Mouse (Mus musculus): ENCODE measurements around the gene Rnaseh2c.
A peak's percentile ranks its signal among the peaks of the same experiment; 100 is the strongest.

Gene Rnaseh2c

DNA sequence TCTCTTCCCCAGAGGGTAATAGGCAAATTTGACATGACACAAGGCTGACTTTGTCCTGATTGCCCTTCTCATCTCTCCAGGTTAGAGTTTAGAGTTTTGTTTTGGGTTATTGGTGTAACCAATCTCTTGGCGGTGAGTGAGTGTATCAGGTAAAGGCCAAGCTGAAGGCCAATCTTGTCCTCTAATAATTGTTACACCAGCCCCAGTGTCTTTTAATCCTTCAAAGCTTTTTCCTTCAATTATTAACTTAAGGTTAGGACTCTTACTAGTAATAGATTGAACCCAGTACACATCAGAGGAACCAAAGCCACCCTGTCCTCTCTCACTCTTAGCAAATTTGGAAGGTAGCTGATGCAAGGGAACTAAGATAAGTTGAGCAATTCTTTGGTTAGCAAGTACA is 26.3 kb upstream of the Rnaseh2c start:
- DNase-seq (ENCODE audit: low spot score): no peak

DNA sequence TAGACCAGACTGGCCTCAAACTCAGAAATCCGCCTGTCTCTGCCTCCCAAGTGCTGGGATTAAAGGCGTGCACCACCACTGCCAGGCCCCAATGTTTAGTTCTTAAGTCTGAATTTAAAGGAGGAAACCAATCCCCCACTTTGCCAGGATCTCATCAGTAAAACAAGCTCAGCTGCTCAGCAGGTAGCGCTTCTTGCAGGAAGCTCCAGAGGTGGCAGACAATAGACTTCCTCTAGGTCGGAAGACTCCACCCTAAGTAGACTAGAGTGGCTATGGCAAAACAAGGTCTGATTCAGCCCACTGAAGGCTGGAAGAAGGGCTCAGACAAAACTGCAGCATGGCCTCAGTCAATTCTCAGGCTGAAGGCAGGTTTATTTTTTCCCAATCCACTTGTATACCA is 21.7 kb upstream of the Rnaseh2c start:
- DNase-seq (ENCODE audit: low spot score): no peak

DNA sequence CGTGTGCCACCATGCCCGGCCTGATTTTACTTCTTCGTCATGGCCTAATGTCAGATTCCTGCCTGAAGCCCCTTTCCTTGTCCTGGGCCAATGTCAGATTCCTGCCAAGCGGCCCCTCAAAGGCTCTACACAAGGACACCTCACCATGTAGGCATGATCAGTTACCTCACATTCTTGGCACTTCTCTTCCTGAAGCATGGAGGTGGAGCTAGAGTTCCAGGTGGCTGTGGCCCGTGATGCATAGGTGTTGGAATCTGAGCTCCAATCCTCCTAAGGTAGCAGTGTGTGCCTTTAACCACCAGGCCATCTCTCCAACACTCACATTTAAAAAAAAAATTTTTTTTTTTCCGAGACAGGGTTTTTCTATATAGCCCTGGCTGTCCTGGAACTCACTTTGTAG is 20.9 kb upstream of the Rnaseh2c start:
- DNase-seq (ENCODE audit: low spot score): no peak

DNA sequence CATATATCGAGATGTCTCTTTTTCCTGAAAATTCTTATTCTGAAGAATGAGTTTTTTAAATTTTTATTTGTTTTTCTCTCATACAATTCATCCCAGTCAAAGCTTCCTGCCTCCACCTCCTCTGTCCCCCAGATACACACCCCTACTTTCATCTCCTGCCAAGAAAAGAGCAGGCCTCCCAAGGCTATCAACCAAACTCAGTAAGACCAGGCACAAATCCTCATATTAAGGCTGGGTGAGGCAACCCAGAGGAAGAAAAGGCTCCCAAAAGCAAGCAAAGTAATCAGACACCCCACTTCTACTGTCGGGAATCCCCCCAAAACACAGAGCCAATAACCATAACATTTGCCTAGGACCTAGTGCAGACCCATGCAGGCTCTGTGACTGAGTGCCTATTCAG is 19.7 kb upstream of the Rnaseh2c start:
- DNase-seq (ENCODE audit: low spot score): no peak

DNA sequence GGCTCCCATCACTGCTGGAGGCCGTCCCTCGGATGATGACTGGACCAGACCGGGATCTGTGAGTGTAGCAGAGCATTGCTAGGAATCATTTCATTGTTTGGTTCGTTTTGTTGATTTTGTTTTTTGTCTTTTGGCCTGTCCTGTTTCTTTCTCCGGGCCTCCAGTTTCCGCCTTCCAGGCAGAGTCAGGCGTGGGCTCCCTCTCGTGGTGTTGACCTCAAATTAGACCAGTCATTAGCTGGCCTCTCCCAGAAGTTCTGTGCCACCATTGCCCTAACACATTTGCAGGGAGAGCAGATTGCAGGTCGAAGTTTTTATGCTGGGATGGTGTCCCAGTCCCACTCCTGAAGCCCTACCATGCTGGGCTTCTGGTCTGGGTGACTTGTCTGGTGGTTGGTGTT is 12.5 kb upstream of the Rnaseh2c start:
- no peak for DNase-seq (ENCODE audit: low spot score)

DNA sequence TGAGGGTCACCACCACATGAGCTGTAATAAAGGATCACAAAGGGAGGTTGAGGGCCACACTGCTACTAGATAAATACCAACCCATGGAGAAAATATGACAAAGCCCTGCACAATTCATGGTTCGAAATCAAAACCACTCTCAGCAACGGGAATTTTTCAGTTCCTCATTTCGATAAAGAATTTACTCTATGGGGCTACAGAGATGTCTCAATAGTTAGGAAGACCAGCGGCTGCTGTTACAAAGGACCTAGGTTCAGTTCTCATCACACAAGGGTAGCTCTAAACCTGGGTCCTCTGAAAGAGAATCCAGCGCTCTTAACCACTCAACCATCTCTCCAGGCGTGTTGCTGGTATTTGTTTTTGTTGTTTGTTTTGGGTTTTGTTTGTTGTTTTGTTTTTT is 9.8 kb upstream of the Rnaseh2c start:
- DNase-seq (ENCODE audit: low spot score): no peak

DNA sequence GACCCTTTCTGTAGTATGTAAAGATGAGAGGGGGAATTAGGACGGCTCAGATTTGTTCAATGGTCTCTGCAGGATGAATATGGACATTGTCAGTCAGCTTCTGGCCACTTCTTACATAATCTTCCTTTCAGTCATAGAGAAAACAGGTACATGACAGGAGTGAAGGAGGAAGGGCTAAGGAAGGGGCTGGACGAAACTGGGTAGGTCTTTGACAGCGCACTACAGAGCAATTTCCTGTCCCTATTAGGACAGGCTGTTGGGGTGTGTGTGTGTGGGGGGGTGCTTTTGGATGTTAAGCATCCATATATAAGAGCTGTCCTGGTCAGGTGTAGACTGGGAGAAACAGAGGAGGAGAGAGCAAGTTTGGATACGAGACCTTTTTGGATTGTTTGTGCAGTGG is 2.4 kb upstream of the Rnaseh2c start:
- DNase-seq (ENCODE audit: low spot score): no peak

DNA sequence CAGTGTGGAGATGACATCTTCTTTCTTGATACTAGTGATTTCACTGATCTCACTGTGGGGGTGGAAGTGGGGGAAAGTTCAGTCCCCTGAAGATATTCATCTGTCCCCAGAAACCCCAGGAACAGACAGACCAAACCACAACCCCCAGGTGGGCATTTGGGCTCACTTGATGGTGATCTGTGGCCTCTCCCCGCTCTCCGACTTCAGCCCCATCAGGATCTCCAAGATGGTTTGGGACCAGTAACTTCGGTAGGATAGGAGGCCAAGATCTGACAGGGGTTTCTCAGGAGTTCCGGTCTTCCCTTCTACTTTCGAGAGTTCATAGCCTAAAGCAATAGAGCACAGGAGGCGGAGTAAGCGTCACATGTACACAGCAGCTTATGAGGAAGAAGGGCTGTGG is 2.0 kb downstream of the Rnaseh2c start:
- DNase-seq (ENCODE audit: low spot score): no peak

DNA sequence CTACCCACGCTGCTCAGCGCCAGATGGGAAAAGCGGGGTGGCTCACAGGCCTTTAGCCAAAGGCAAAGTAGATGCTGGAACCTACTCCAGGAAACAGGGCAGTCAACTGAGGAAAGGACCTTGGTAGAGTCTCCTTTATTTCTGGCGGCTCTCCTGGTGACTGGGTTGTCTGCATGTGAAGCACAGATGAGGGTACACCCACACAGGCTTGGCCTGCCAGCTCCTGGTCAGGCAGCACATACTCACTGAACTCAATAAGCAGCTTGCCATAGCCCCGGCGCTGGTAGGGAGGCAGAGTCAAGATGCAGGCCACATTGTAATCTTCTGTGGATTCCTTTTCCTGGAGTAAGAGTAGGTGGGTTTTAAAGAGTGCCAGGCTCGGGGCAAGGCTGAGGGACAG is 3.5 kb downstream of the Rnaseh2c start:
- DNase-seq (ENCODE audit: low spot score): no peak

DNA sequence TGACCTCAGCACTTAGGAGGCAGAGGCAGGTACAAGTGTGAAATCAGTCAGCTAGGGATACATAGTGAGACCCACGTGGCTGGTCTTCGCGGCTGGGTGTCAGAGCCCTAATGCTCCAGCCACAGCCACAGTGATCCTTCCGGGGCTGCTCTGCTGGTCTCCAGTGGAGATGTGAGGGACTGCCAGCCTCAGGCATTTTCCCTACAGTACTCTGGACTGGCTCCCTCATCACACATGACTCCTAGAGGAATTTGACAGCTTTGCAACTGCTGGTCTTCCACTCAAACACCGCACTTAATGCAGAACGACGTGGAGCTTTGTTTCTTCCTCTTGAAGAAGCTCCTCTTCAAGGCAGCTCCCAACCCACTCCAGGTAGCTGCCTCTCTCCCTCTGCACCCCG is 4.5 kb downstream of the Rnaseh2c start:
- no peak for DNase-seq (ENCODE audit: low spot score)

DNA sequence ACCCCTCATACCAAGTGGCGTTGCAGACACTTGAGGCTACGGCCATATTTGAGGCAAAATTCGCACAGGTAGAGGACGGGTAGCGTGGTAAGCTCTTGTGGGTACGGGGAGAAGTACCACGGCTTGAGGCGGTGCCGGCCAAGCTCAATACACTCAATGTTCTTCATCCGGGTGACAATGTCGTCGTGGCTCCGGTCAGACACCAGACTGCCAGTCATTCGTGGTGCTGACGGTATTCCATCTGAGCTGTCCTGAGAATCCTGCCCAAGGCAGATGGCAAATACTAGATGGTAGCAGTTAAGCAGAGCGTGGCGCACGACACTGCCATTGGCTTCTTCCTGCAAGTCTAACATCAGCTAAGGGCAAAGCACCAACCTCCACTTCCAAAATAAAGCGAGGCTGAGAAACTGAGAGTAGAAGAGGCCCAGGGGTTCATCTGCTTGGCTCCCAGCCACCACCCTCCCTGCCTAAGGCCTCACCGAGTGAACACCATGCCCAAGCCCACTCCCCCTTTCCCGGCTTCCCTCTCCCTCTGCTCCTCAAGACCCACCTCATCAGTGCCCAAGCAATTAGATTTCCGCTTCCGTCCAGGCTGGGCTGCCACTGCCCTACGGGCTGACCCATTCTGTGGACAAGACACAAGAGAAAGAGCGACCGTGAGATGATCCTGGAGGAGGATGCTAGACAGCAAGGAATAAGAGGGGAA is 6.2 kb downstream of the Rnaseh2c start:
- no peak for DNase-seq (ENCODE audit: low spot score)

DNA sequence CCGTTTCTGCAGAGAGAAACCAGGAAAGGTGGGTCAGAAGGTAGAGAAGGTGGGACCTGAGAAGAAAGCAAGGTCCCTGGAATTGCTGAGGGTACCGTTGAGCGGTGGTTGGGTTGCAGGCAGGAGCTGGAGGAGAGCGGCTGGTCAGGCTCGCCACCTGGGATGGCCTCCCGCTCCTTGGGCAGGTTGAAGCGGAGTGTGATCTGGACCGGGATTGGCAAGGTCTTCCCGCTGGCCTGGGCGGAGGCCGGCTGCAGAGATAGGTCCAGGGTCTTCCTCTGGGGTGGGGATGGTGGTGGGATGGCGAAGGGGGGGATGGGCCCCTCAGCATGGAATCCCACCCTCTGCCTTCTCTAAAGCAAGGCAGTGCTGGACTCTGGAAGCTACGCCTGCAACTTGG is 7.0 kb downstream of the Rnaseh2c start:
- DNase-seq (ENCODE audit: low spot score): no peak

DNA sequence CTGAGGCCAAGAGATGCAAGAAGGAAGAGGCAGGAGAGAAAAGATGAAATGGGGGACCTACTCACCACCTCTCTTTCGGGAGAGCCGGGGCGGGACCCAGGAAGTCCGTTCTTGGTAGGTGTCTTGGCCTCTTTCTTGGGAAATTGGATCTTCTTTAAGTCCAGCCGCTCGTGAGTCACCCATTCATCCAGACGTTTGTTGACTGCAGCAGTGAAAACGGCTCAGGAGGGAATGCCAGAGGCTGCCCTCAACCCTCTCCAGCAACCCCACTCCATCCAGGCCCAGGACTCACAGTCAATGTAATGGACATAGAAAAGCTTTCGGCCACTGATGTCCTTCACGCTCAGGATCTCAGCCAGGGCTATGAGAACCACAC is 7.5 kb downstream of the Rnaseh2c start:
- no peak for DNase-seq (ENCODE audit: low spot score)

DNA sequence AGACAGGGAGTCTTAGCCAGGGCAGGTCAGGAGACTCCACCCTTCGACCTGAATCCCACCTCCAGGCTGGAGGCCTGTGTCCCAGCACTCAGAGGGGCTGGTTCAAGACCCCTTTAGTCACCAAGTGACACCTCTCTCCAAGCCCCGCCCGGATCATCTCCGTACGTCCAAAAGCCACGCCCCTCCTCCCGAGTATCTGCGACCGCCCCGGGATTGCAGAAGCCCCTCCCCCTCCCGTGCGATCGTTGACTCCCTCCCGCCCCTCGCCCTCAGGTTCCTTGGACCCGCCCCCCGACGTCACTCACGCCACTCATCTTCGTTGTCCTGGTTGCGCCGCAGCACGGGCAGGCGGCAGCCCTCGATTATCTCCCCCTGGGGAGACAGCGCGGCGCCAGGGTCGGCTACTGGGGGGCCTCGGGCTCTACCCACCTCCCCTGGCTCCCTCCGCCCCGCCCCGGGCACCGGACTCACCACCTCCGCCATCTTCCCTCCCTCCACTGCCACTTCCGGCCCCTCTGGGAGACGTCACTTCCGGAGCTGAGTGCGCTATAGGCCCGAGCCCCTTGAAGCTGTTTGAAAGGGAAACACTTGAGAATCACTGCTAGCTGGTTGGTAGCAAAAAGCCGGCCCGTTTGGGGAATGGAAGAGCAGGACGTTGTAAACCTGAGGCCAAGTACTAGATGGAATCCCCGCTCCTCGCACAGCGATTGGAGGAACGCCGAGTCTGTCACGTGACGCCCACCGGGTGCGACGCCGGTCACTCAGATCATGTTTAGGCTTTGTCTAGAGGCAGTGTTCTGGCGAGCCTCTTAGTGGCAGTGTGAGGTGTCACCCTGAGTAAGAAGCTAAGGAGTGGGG is 8.1 kb downstream of the Rnaseh2c start, which contains the start of gene Kat5:
TSS of gene Kat5 (minus strand) at position 691 of the 858 bp plus-strand sequence.
- DNase-seq (ENCODE audit: low spot score): peak; percentile 97

DNA sequence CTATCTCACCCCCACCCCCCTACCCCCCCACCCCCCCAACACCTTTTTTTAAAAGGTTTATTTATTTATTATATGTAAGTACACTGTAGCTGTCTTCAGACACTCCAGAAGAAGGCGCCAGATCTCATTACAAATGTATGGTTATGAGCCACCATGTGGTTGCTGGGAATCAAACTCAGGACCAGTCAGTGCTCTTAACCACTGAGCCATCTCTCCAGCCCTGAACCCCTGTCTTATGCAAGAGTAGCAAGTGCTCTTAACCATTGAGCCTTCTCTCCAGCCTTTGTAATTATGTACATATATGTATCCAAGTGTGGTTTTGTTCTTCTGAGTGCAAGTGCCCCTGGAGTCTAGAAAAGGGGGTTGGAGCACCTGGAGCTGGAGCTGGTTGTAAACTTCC is 10.3 kb downstream of the Rnaseh2c start:
- DNase-seq (ENCODE audit: low spot score): no peak

DNA sequence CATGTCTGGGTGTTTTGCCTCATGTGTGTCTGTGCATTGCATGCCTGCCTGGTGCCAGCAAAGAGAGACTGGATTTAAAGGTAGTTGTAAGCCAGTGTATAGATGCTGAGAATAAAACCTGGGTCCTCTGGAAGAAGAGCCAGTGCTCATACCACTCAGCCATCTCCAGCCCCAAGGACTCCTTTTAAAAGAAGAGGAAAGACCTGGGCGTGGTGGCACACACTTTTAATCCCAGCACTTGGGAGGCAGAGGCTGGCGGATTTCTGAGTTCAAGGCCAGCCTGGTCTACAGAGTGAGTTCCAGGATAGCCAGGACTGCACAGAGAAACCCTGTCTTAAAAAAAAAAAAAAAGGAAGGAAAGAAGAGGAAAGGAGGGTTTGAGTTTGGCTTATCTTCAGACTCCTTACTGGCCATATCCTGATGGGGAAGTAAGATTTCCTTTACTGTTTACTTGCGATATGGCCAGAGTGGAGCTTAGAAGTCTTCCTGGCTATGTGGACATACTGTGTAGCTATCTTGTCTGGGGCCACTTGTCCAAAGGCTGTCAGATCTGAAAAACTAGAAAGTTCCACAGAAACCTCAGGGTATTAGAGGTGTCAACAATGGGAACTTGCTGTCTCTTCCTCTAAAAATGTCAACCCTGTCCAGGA is 11.2 kb downstream of the Rnaseh2c start:
- no peak for DNase-seq (ENCODE audit: low spot score)

DNA sequence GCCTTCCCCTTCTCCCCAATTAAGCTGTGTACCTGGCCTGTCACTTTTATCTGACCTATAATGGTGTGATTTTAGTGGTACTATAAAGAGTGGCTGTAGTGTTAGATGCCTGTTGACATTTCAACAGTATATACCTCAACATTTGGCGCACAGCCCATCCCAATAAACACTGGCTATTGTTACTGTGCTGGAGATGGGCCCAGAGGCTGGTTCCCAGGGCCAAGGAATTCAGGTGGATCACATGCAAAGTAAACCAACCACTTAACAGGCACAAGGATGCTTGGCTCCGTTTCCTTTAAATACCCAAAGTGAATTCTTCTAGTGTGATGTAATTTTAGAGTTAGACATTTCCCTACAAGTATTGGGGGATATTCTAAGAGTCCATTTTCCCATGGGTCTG is 13.3 kb downstream of the Rnaseh2c start:
- no peak for DNase-seq (ENCODE audit: low spot score)

DNA sequence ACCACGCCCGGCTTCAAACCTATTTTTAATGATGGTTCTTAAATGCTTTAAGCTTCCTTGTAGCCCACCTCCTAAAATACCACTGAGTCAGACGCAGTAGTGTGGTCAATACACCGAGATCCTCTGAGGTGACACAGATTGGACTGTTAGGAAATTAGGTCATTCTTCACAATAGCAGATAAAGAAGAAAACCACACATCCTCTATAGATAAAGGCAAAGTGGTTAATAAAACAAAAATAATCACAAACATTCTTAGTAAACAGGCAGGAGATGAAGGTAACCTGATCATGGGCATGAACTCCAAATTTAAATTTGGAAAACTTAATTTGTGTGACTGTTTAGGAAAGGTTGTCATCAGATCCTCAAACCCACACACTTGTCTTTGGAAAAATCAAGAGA is 18.3 kb downstream of the Rnaseh2c start:
- no peak for DNase-seq (ENCODE audit: low spot score)

DNA sequence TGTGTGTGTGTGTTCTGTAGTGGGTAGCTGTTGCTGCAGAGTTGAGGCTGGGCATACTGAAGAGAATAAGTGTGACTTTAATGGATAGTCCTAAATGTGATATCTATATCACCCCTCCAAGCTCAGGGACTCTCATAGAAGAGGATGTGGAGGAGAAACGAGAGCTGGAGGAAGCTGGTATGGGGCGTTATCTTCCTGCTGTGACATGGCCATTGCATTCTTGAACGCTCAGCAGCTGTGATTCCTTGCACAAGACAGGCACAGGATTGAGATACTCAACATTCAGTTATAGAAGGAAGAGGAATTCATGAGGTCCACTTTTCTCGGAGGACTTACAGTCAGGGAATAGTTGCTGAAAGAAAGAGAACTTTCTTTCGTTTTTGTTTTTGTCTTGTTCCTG is 20.2 kb downstream of the Rnaseh2c start:
- no peak for DNase-seq (ENCODE audit: low spot score)

DNA sequence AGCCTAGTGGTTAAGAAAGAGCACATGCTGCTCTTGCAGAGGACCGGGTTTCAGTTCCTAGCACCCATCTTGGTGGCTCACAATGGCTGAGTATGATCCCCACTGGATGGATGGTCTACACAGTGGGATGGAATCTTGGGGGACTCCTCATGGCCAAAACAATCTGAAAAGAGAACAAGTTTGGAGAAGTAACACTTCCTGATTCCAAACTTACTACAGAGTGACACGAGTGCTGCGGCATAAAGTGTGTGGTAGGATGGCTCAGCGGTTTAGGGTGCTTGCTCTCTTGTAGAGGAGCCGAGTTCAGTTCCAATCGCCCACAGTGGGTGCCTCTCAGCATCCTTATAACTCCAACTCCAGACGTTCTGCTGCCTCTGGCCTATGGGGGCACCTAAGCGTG is 23.6 kb downstream of the Rnaseh2c start:
- no peak for DNase-seq (ENCODE audit: low spot score)

DNA sequence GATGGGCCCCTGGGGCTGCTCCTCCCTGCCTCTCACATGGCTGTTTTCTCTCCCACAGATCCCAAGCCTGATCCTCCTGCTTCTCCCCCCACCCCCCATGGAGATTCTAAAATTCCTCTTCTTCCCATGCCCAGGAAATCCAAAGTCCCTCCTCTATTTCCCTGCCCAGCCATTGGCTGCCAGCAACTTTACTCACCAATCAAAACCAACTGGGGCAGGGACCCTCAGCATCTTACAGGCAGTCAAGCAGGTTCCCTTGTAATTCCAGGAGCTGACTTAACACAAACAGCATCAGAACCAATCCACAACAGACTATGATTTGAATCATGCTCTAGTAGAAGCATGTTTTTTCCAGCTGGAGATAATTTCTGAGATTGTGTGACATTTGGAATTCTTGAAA is 28.2 kb downstream of the Rnaseh2c start:
- DNase-seq (ENCODE audit: low spot score): no peak

DNA sequence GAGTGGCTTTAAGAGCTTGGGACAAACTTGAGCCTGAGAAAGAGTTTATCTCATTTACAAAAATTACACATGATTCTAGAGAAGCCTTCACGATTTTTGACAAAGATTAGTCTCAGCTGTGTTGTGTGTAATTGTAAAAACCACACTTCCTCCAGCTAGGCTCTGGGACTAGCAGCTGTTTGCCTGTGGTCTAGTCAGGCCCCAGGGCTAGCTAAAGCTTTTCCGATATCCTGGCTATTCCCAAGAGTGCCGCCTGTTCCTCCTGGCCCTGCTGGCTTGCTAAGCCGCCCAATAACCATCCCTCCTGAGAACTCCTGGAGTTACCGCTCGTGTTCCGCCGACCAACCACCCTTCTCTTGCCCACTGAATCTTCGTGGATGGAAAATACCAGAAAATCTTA is 30.4 kb downstream of the Rnaseh2c start:
- DNase-seq (ENCODE audit: low spot score): no peak

DNA sequence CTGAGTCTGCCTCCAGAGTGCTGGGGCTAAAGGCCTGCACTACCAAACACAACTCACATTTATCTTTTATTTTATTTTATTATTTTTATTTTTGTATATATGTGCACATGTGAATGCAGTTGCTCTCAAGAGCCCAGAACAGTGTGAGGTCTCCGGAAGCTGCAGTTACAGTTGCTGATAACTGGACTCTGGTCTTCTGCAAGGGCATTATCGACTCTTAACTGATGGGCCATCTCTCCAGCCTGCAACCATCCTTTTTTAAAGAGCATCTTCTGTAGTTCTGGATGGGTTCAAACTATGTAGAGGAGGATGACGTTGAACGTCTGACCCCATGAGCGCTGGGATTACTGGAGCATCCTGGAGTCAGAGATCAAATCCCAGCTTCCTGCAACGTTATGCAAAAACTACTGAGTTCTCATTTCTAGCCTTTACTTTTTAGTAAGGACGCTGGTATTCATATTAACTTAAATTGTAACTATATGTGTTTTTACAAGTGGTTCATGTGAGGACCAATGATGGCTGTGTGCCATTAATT is 34.4 kb downstream of the Rnaseh2c start:
- DNase-seq (ENCODE audit: low spot score): no peak
